8 mouse cellular contexts compared by ENCODE assay signal in genomic region chr3:135307411-135308259, GRCm38 (mm10). TPM values are rescaled to one million over a fixed set of nuclear protein-coding genes. Genes with fewer than 3 reads are reported as not detected.
DNase-seq lines count a peak whose midpoint lies in the region; ATAC-seq and TF ChIP-seq lines count a peak whose summit lies in the region.

Gene Slc9b2, plus strand, starts transcription at chr3:135307700.

- peak; percentile 86 for DNase-seq in heart, adult 11 months
- no peak for DNase-seq in heart, adult 2 months
- DNase-seq in MEL (ENCODE audit: low read depth, low spot score) = peak; percentile 84
- DNase-seq in intestine, embryonic 14.5 days (ENCODE audit: low spot score) = peak; percentile 57
- DNase-seq in lung, adult 2 months = peak; percentile 25
- DNase-seq in layer of hippocampus, adult 8-10 months (ENCODE audit: low spot score in 2 of 2) = no peak

- no peaks in the 10 kb centered on the region for H3K36me3 ChIP-seq in heart, adult 2 months (ENCODE audit: control insufficient read depth, insufficient read depth, low read length)
- H3K36me3 ChIP-seq in MEL (ENCODE audit: control insufficient read depth in 1 of 2, insufficient read depth in 2 of 2, low read length in 2 of 2) = peaks cover 0 to 8% of the 10 kb centered on the region in 2 experiments; a peak in 2 of 4 replicates
- no peaks in the 10 kb centered on the region for H3K36me3 ChIP-seq in embryonic facial prominence, embryonic 15.5 days
- H3K36me3 ChIP-seq in intestine, embryonic 14.5 days (ENCODE audit: control insufficient read depth, insufficient read depth, low read length) = no peaks in the 10 kb centered on the region
- H3K36me3 ChIP-seq in neural tube, embryonic 14.5 days (ENCODE audit: control insufficient read depth, insufficient read depth, low read length) = no peaks in the 10 kb centered on the region

- intact Hi-C loops in heart, adult 2 months (cut with DNase I) = no loop called here

- no peak for TF ChIP-seq CTCF in heart, adult 2 months (IDR thresholded peaks at IDR 0.05)
- TF ChIP-seq CTCF in MEL (IDR thresholded peaks at IDR 0.05 in 2 of 3, conservative IDR thresholded peaks at IDR 0.05 in 1 of 3; ENCODE audit: control insufficient read depth in 1 of 3, insufficient read depth in 1 of 3, low read depth in 2 of 3, low read length in 3 of 3, poor library complexity in 1 of 3, severe bottlenecking in 1 of 3) = no peak
- TF ChIP-seq CTCF in lung, adult 2 months (IDR thresholded peaks at IDR 0.05; ENCODE audit: insufficient read depth, low read length) = no peak

- peak; percentile 80 for ATAC-seq in embryonic facial prominence, embryonic 15.5 days (ENCODE audit: insufficient number of reproducible peaks, low FRiP score, low TSS enrichment, low read depth)
- ATAC-seq in intestine, embryonic 14.5 days (replicated peaks; ENCODE audit: low FRiP score, low TSS enrichment, low read depth) = peak; percentile 86
- ATAC-seq in neural tube, embryonic 14.5 days (ENCODE audit: low read depth) = peak; percentile 82

- TF ChIP-seq RAD21 in MEL (IDR thresholded peaks at IDR 0.05; ENCODE audit: low read depth, low read length) = no peak

- no peaks in the 10 kb centered on the region for H3K79me2 ChIP-seq in heart, adult 2 months (replicated peaks; ENCODE audit: control insufficient read depth, insufficient read depth, low read length)
- no peaks in the 10 kb centered on the region for H3K79me2 ChIP-seq in MEL (ENCODE audit: control insufficient read depth, insufficient read depth, low read length, poor library complexity)

- H3K4me2 ChIP-seq in embryonic facial prominence, embryonic 15.5 days (replicated peaks) = peak within 1 kb of the TSS; percentile 63
- peak within 1 kb of the TSS; percentile 57 for H3K4me2 ChIP-seq in intestine, embryonic 14.5 days (ENCODE audit: low read length)
- H3K4me2 ChIP-seq in neural tube, embryonic 14.5 days (ENCODE audit: low read depth, low read length) = peak within 1 kb of the TSS; percentile 53

- no peaks in the 10 kb centered on the region for H3K9me3 ChIP-seq in MEL (replicated peaks; ENCODE audit: insufficient read depth, low read length)
- no peaks in the 10 kb centered on the region for H3K9me3 ChIP-seq in embryonic facial prominence, embryonic 15.5 days (replicated peaks)
- no peaks in the 10 kb centered on the region for H3K9me3 ChIP-seq in intestine, embryonic 14.5 days (ENCODE audit: control insufficient read depth, low read length)
- no peaks in the 10 kb centered on the region for H3K9me3 ChIP-seq in neural tube, embryonic 14.5 days (ENCODE audit: control insufficient read depth, low read length)

- TF ChIP-seq EP300 in heart, adult 2 months (IDR thresholded peaks at IDR 0.05; ENCODE audit: insufficient read depth, low read depth, low read length) = no peak
- no peak for TF ChIP-seq EP300 in MEL (IDR thresholded peaks at IDR 0.05; ENCODE audit: low read depth in 1 of 2, low read length in 2 of 2)

- TF ChIP-seq POLR2A in heart, adult 2 months (IDR thresholded peaks at IDR 0.05; ENCODE audit: insufficient read depth, low read depth, low read length) = no peak
- TF ChIP-seq POLR2A in MEL (IDR thresholded peaks at IDR 0.05; ENCODE audit: control insufficient read depth in 1 of 2, insufficient read depth in 1 of 2, low read depth in 1 of 2, low read length in 2 of 2, poor library complexity in 1 of 2) = peak in 1 of 2 experiments; percentile 36; a peak in 1 of 4 replicates
- no peak for TF ChIP-seq POLR2A in lung, adult 2 months (IDR thresholded peaks at IDR 0.05; ENCODE audit: borderline replicate concordance, extremely low read depth, low read depth, low read length)

- no peak within 1 kb of the TSS for H3K9ac ChIP-seq in heart, adult 2 months (ENCODE audit: low read depth, low read length)
- H3K9ac ChIP-seq in MEL (ENCODE audit: control insufficient read depth, low read depth, low read length, poor library complexity, severe bottlenecking) = peak within 1 kb of the TSS; percentile 59
- no peak within 1 kb of the TSS for H3K9ac ChIP-seq in embryonic facial prominence, embryonic 15.5 days
- H3K9ac ChIP-seq in intestine, embryonic 14.5 days (ENCODE audit: low read length) = peak within 1 kb of the TSS; percentile 8; the same call in 1 of the 2 replicates
- H3K9ac ChIP-seq in neural tube, embryonic 14.5 days (replicated peaks; ENCODE audit: low read depth, low read length) = peak within 1 kb of the TSS; percentile 11; the same call in 1 of the 2 replicates

- no peak within 1 kb of the TSS for H3K4me3 ChIP-seq in heart, adult 2 months
- peak within 1 kb of the TSS; percentile 60 to 62 for H3K4me3 ChIP-seq in MEL (ENCODE audit: control insufficient read depth in 1 of 2, insufficient read depth in 1 of 2, low read depth in 2 of 2, low read length in 2 of 2)
- peak within 1 kb of the TSS; percentile 35 for H3K4me3 ChIP-seq in embryonic facial prominence, embryonic 15.5 days (replicated peaks)
- peak within 1 kb of the TSS; percentile 25 for H3K4me3 ChIP-seq in intestine, embryonic 14.5 days (ENCODE audit: low read depth, low read length)
- H3K4me3 ChIP-seq in lung, adult 2 months (replicated peaks; ENCODE audit: extremely low read depth, low read depth, low read length) = peak within 1 kb of the TSS; percentile 49
- peak within 1 kb of the TSS; percentile 22 for H3K4me3 ChIP-seq in neural tube, embryonic 14.5 days (ENCODE audit: low read depth, low read length)

- 13% methylated on average over 28 of the region's 28 CpGs for WGBS in heart, adult 2 months
- WGBS in embryonic facial prominence, embryonic 15.5 days = 7% methylated on average over 27 of the region's 28 CpGs
- WGBS in intestine, embryonic 14.5 days = 9% methylated on average over 27 of the region's 28 CpGs
- 7% methylated on average over 28 of the region's 28 CpGs for WGBS in lung, adult 2 months
- WGBS in neural tube, embryonic 14.5 days = 13% methylated on average over 28 of the region's 28 CpGs

- no peaks in the 10 kb centered on the region for H3K4me1 ChIP-seq in heart, adult 2 months (ENCODE audit: control insufficient read depth, insufficient read depth, low read length)
- H3K4me1 ChIP-seq in MEL (ENCODE audit: control insufficient read depth in 1 of 2, insufficient read depth in 2 of 2, low read length in 2 of 2) = peaks cover 0 to 11% of the 10 kb centered on the region in 2 experiments; a peak in 2 of 4 replicates
- no peaks in the 10 kb centered on the region for H3K4me1 ChIP-seq in embryonic facial prominence, embryonic 15.5 days
- peaks cover 4% of the 10 kb centered on the region; the same call in 1 of the 2 replicates for H3K4me1 ChIP-seq in intestine, embryonic 14.5 days (replicated peaks; ENCODE audit: control insufficient read depth, insufficient read depth, low read length)
- H3K4me1 ChIP-seq in lung, adult 2 months (ENCODE audit: control insufficient read depth, insufficient read depth, low read length) = no peaks in the 10 kb centered on the region
- no peaks in the 10 kb centered on the region for H3K4me1 ChIP-seq in neural tube, embryonic 14.5 days (ENCODE audit: control insufficient read depth, insufficient read depth, low read length)

- no peak within 1 kb of the TSS for H3K27ac ChIP-seq in heart, adult 2 months
- no peak within 1 kb of the TSS for H3K27ac ChIP-seq in MEL (ENCODE audit: control insufficient read depth, low read depth, low read length)
- H3K27ac ChIP-seq in embryonic facial prominence, embryonic 15.5 days (replicated peaks) = no peak within 1 kb of the TSS
- H3K27ac ChIP-seq in intestine, embryonic 14.5 days (ENCODE audit: low read depth) = no peak within 1 kb of the TSS
- no peak within 1 kb of the TSS for H3K27ac ChIP-seq in neural tube, embryonic 14.5 days (ENCODE audit: low read depth, low read length)

- no peaks in the 10 kb centered on the region for H3K27me3 ChIP-seq in heart, adult 2 months (ENCODE audit: control insufficient read depth, insufficient read depth, low read length)
- no peaks in the 10 kb centered on the region; a peak in 2 of 4 replicates for H3K27me3 ChIP-seq in MEL (ENCODE audit: control insufficient read depth in 1 of 2, insufficient read depth in 2 of 2, low read length in 2 of 2)
- H3K27me3 ChIP-seq in embryonic facial prominence, embryonic 15.5 days = peaks cover 13% of the 10 kb centered on the region
- no peaks in the 10 kb centered on the region for H3K27me3 ChIP-seq in intestine, embryonic 14.5 days (replicated peaks; ENCODE audit: control insufficient read depth, insufficient read depth, low read length)
- H3K27me3 ChIP-seq in neural tube, embryonic 14.5 days (ENCODE audit: control insufficient read depth, insufficient read depth, low read length) = no peaks in the 10 kb centered on the region

TF ChIP-seq in MEL, 35 proteins besides CTCF, POLR2A, EP300 and RAD21 (continues in another document):
- TF ChIP-seq BHLHE40 (IDR thresholded peaks at IDR 0.05; ENCODE audit: borderline replicate concordance, low read depth, low read length) = no peak
- TF ChIP-seq HCFC1 (IDR thresholded peaks at IDR 0.05; ENCODE audit: low read depth, low read length) = 0 out of 2 replicates have a peak, but pooled peaks have one; percentile 37
- TF ChIP-seq GABPA (IDR thresholded peaks at IDR 0.05; ENCODE audit: low read depth, low read length) = no peak
- no peak for TF ChIP-seq MAFK (IDR thresholded peaks at IDR 0.05; ENCODE audit: borderline replicate concordance, low read depth, low read length)
- TF ChIP-seq TCF12 (IDR thresholded peaks at IDR 0.05; ENCODE audit: low read depth, low read length) = no peak
- TF ChIP-seq RCOR1 (IDR thresholded peaks at IDR 0.05; ENCODE audit: low read depth, low read length) = no peak
- no peak for TF ChIP-seq SMC3 (IDR thresholded peaks at IDR 0.05; ENCODE audit: low read depth, low read length)
- no peak for TF ChIP-seq ZMIZ1 (IDR thresholded peaks at IDR 0.05; ENCODE audit: low read depth, low read length)
- no peak for TF ChIP-seq CHD2 (IDR thresholded peaks at IDR 0.05; ENCODE audit: low read length)
- TF ChIP-seq GATA1 (IDR thresholded peaks at IDR 0.05; ENCODE audit: low read depth, low read length) = no peak
- TF ChIP-seq E2F4 (IDR thresholded peaks at IDR 0.05; ENCODE audit: borderline replicate concordance, low read depth, low read length) = no peak
- no peak for TF ChIP-seq TAL1 (IDR thresholded peaks at IDR 0.05; ENCODE audit: low read length)
- no peak for TF ChIP-seq UBTF (IDR thresholded peaks at IDR 0.05; ENCODE audit: borderline replicate concordance, insufficient read depth, low read depth, low read length)

RNA-seq across cellular contexts. Expression of gene Slc9b2, which starts in this region (rescaled TPM):
- total RNA-seq in heart, adult 2 months (2021) = under 1 TPM; 0.20 to 0.44 TPM
- 0.10 and 0.15 TPM in 2 replicates for polyA plus RNA-seq in heart, adult 2 months (2012; rRNA removed)
- 1.0 and 1.6 TPM in 2 replicates for total RNA-seq in MEL (2012; rRNA removed)
- polyA plus RNA-seq in MEL (2012; ENCODE audit: insufficient read depth in 1 of 2, insufficient read length in 2 of 2, low read depth in 1 of 2, low replicate concordance in 2 of 2, missing spikeins in 1 of 2) = 1 to 10 TPM in 1 of 2 experiments, not detected in 1; 1.3 TPM
- 4.0 and 5.1 TPM in 2 replicates for polyA plus RNA-seq in embryonic facial prominence, embryonic 15.5 days (2015; fragmentation: Nextera tagmentation; extraction: Ambion mirVana)
- 2.9 and 3.1 TPM in 2 replicates for polyA plus RNA-seq in intestine, embryonic 14.5 days (2014; fragmentation: Nextera tagmentation; extraction: Ambion mirVana)
- polyA plus RNA-seq in lung, adult 2 months (2012; rRNA removed) = 0.05 and 0.14 TPM in 2 replicates
- polyA plus RNA-seq in neural tube, embryonic 14.5 days (2014; fragmentation: Nextera tagmentation; extraction: Ambion mirVana) = 3.0 and 3.8 TPM in 2 replicates
- total RNA-seq in layer of hippocampus, adult 8-10 months (2022) = 1 to 10 TPM; 3.0 to 5.1 (median 3.6) TPM

Comparison
In these comparisons a context has a peak if more than half of its experiments do, and no peak if none do; other contexts are left out.
1. DNase-seq: peak in heart, adult 11 months (single experiment), MEL (single experiment) and intestine, embryonic 14.5 days (single experiment); none in heart, adult 2 months (0 of 2) and layer of hippocampus, adult 8-10 months (0 of 2).
2. Peak in DNase-seq and H3K4me3 ChIP-seq in lung, adult 2 months; RNA of the gene not detected or under 1 TPM.
3. H3K9ac ChIP-seq: peak in MEL (single experiment), intestine, embryonic 14.5 days (single experiment) and neural tube, embryonic 14.5 days (single experiment); none in heart, adult 2 months (single experiment) and embryonic facial prominence, embryonic 15.5 days (single experiment).
4. Peak in every context shown above with its lines, with median percentiles within 50 percentile points of each other: ATAC-seq and H3K4me2 ChIP-seq.